Mouse (Mus musculus) embryonic facial prominence, embryonic 10.5 days (tissue): Measurements from ENCODE around the gene Chkb. TPM values are rescaled to one million over a fixed set of nuclear protein-coding genes. Genes with fewer than 3 reads are reported as not detected.

Source experiments
- DNase-seq: peaks from one replicate; pipeline ENCODE4 v3.0.0-alpha.2; 2017; ENCODE audit warnings: low spot score
- H3K27ac ChIP-seq: fragments of 300-500 bp; sonication (generic); replicated peaks from 2 replicates; pipeline ENCODE4 v1.5.1; 2016; ENCODE audit warnings: mild to moderate bottlenecking
- H3K27me3 ChIP-seq: fragments of 300-500 bp; sonication (generic); replicated peaks from 2 replicates; pipeline ENCODE4 v1.6.1; 2016; ENCODE audit warnings: low read depth, mild to moderate bottlenecking; ENCODE audit not compliant: poor library complexity, severe bottlenecking
- H3K36me3 ChIP-seq: fragments of 300-500 bp; sonication (generic); replicated peaks from 2 replicates; pipeline ENCODE4 v1.6.1; 2016; ENCODE audit warnings: mild to moderate bottlenecking, moderate library complexity
- H3K4me1 ChIP-seq: fragments of 300-500 bp; sonication (generic); 2 replicates; pipeline ENCODE4 v1.6.1; 2016
- H3K4me3 ChIP-seq: fragments of 300-500 bp; sonication (generic); 2 replicates; pipeline ENCODE4 v1.5.1; 2016; ENCODE audit warnings: mild to moderate bottlenecking, moderate library complexity
- H3K9me3 ChIP-seq: fragments of 300-500 bp; sonication (generic); 2 replicates; pipeline ENCODE4 v1.6.1; 2016; ENCODE audit warnings: mild to moderate bottlenecking
- WGBS: fragments of 180-500 bp; shearing (Covaris S2); methylation state at CpG from one replicate; pipeline ENCODE4 v1.1.7; 2016; 5-methylcytosine and 5-hydroxymethylcytosine counted together
- polyA plus RNA-seq: library from polyadenylated mRNA; unstranded; fragments of >200 nt; fragmentation: Nextera tagmentation; extraction: Ambion mirVana; gene quantifications from 2 replicates; pipeline ENCODE4 v1.2.1, GENCODE M21; 2016

Chkb gene
- 42.5 and 43.5 TPM in 2 replicates for polyA plus RNA-seq

- Histone ChIP-seq H3K4me1 (peaks cover 35% of the 10 kb centered on the region), H3K27ac (peak within 1 kb of the TSS; percentile 93), H3K9me3 (no peaks in the 10 kb centered on the region), H3K27me3 (no peaks in the 10 kb centered on the region), H3K36me3 (peaks cover 25% of the 10 kb centered on the region), H3K4me3 (peak within 1 kb of the TSS; percentile 77)
- under 1% methylated on average over 70 of the region's 70 CpGs for WGBS
- peak; percentile 94 for DNase-seq
Measured at GRCm38 (mm10) chr15:89429352-89430221, at the start of gene Chkb, which contains the start of the genes C730034F03Rik and Gm44502. Gene Chkb, minus strand, starts transcription at chr15:89429908. Gene C730034F03Rik, plus strand, starts transcription at chr15:89429589. Gene Gm44502, minus strand, starts transcription at chr15:89429696.

- peaks cover 15% of the 10 kb centered on the region for H3K27me3 ChIP-seq
- WGBS = 85% methylated on average over 3 of the region's 3 CpGs
Measured at GRCm38 (mm10) chr15:89478622-89479021, 48.9 kb upstream of the Chkb start.

GRCm38 (mm10) chr15:89477806-89478205 is 48.1 kb upstream of the Chkb start:
- Histone ChIP-seq H3K9me3 (no peaks in the 10 kb centered on the region), H3K27me3 (peaks cover 15% of the 10 kb centered on the region), H3K4me3 (no peak overlapping the region), H3K36me3 (no peaks in the 10 kb centered on the region), H3K27ac (no peak overlapping the region), H3K4me1 (peaks cover 34% of the 10 kb centered on the region)
- no peak for DNase-seq
- 40% methylated on average over 8 of the region's 8 CpGs for WGBS

More at GRCm38 (mm10) chr15:89478622-89479021, 48.9 kb upstream of the Chkb start:
- H3K9me3 ChIP-seq = no peaks in the 10 kb centered on the region
- no peaks in the 10 kb centered on the region for H3K36me3 ChIP-seq
- DNase-seq = no peak
- peaks cover 34% of the 10 kb centered on the region for H3K4me1 ChIP-seq
- no peak overlapping the region for H3K4me3 ChIP-seq
- H3K27ac ChIP-seq = no peak overlapping the region

- Histone ChIP-seq H3K27me3 (peaks cover 15% of the 10 kb centered on the region), H3K36me3 (no peaks in the 10 kb centered on the region), H3K9me3 (no peaks in the 10 kb centered on the region), H3K4me1 (peaks cover 34% of the 10 kb centered on the region), H3K27ac (peak within 1 kb of the TSS; percentile 85), H3K4me3 (peak within 1 kb of the TSS; percentile 73)
- DNase-seq = no peak
- 26% methylated on average over 9 of the region's 9 CpGs for WGBS
Measured at GRCm38 (mm10) chr15:89477091-89477491, 47.4 kb upstream of the Chkb start, which contains the start of gene Arsa. Gene Arsa, minus strand, starts transcription at chr15:89477425.

- WGBS = 10% methylated on average over 5 of the region's 5 CpGs
- Histone ChIP-seq H3K27ac (peak overlapping the region; percentile 85), H3K9me3 (no peaks in the 10 kb centered on the region), H3K27me3 (peaks cover 15% of the 10 kb centered on the region), H3K4me1 (peaks cover 34% of the 10 kb centered on the region), H3K4me3 (peak overlapping the region; percentile 73), H3K36me3 (no peaks in the 10 kb centered on the region)
- no peak for DNase-seq
Measured at GRCm38 (mm10) chr15:89476475-89476815, 46.7 kb upstream of the Chkb start.

- Histone ChIP-seq H3K36me3 (no peaks in the 10 kb centered on the region), H3K9me3 (no peaks in the 10 kb centered on the region), H3K27ac (peak overlapping the region; percentile 85)
Measured at GRCm38 (mm10) chr15:89475611-89476474, 46.1 kb upstream of the Chkb start.

GRCm38 (mm10) chr15:89475293-89475600 is 45.5 kb upstream of the Chkb start:
- WGBS = 87% methylated on average over 7 of the region's 7 CpGs
- Histone ChIP-seq H3K4me3 (peak overlapping the region; percentile 73), H3K27ac (peak overlapping the region; percentile 85; the same call in 1 of the 2 replicates), H3K36me3 (no peaks in the 10 kb centered on the region), H3K4me1 (peaks cover 28% of the 10 kb centered on the region), H3K9me3 (no peaks in the 10 kb centered on the region), H3K27me3 (peaks cover 15% of the 10 kb centered on the region)
- DNase-seq = no peak

More at GRCm38 (mm10) chr15:89475611-89476474, 46.1 kb upstream of the Chkb start:
- peak; percentile 92 for DNase-seq
- WGBS = 10% methylated on average over 44 of the region's 44 CpGs
- H3K4me3 ChIP-seq = peak overlapping the region; percentile 73
- peaks cover 34% of the 10 kb centered on the region for H3K4me1 ChIP-seq
- peaks cover 15% of the 10 kb centered on the region for H3K27me3 ChIP-seq

GRCm38 (mm10) chr15:89474596-89475292 is 45.0 kb upstream of the Chkb start:
- Histone ChIP-seq H3K27ac (no peak overlapping the region), H3K4me3 (peak overlapping the region; percentile 73), H3K36me3 (no peaks in the 10 kb centered on the region), H3K4me1 (peaks cover 28% of the 10 kb centered on the region), H3K9me3 (no peaks in the 10 kb centered on the region), H3K27me3 (peaks cover 15% of the 10 kb centered on the region)
- no peak for DNase-seq
- 93% methylated on average over 19 of the region's 19 CpGs for WGBS

GRCm38 (mm10) chr15:89473921-89474320 is 44.2 kb upstream of the Chkb start:
- H3K27ac ChIP-seq = no peak overlapping the region
- WGBS = 97% methylated on average over 8 of the region's 8 CpGs
- H3K27me3 ChIP-seq = peaks cover 15% of the 10 kb centered on the region
- H3K9me3 ChIP-seq = no peaks in the 10 kb centered on the region
- H3K4me3 ChIP-seq = no peak overlapping the region
- H3K4me1 ChIP-seq = peaks cover 28% of the 10 kb centered on the region
- H3K36me3 ChIP-seq = no peaks in the 10 kb centered on the region
- DNase-seq = no peak

GRCm38 (mm10) chr15:89473370-89473769 is 43.7 kb upstream of the Chkb start:
- Histone ChIP-seq H3K27ac (no peak overlapping the region), H3K4me3 (no peak overlapping the region), H3K9me3 (no peaks in the 10 kb centered on the region), H3K36me3 (no peaks in the 10 kb centered on the region), H3K4me1 (peaks cover 28% of the 10 kb centered on the region), H3K27me3 (peaks cover 14% of the 10 kb centered on the region)
- DNase-seq = no peak
- WGBS = 84% methylated on average over 9 of the region's 9 CpGs

GRCm38 (mm10) chr15:89471476-89471875 is 41.8 kb upstream of the Chkb start:
- no peak overlapping the region for H3K4me3 ChIP-seq
- H3K36me3 ChIP-seq = no peaks in the 10 kb centered on the region
- peaks cover 16% of the 10 kb centered on the region for H3K4me1 ChIP-seq
- no peak overlapping the region for H3K27ac ChIP-seq
- no peak for DNase-seq
- no peaks in the 10 kb centered on the region for H3K9me3 ChIP-seq
- 90% methylated on average over 4 of the region's 4 CpGs for WGBS
- H3K27me3 ChIP-seq = no peaks in the 10 kb centered on the region

- DNase-seq = no peak
- Histone ChIP-seq H3K9me3 (no peaks in the 10 kb centered on the region), H3K4me1 (peaks cover 3% of the 10 kb centered on the region; the same call in 1 of the 2 replicates), H3K4me3 (no peak overlapping the region), H3K27ac (no peak overlapping the region), H3K27me3 (no peaks in the 10 kb centered on the region), H3K36me3 (no peaks in the 10 kb centered on the region)
- 45% methylated on average over 2 of the region's 2 CpGs for WGBS
Measured at GRCm38 (mm10) chr15:89468577-89468976, 38.9 kb upstream of the Chkb start.
